ENCODE assay signal across 8 mouse cellular contexts in genomic region chr4:135686568-135686953, GRCm38 (mm10). TPM values are rescaled to one million over a fixed set of nuclear protein-coding genes. Genes with fewer than 3 reads are reported as not detected.
A peak's percentile ranks its signal among the peaks of the same experiment; 100 is the strongest.
DNase-seq lines count a peak whose midpoint lies in the region; ATAC-seq and TF ChIP-seq lines count a peak whose summit lies in the region.

No protein-coding gene starts in this region.

- no peaks in the 10 kb centered on the region for H3K36me3 ChIP-seq in heart, embryonic 12.5 days
- H3K36me3 ChIP-seq in heart, postnatal 0 days (replicated peaks; ENCODE audit: control insufficient read depth, insufficient read depth, low read length): no peaks in the 10 kb centered on the region

- H3K9me3 ChIP-seq in heart, embryonic 12.5 days (replicated peaks): no peaks in the 10 kb centered on the region
- H3K9me3 ChIP-seq in heart, postnatal 0 days (replicated peaks; ENCODE audit: control insufficient read depth, low read length): no peaks in the 10 kb centered on the region

- peaks cover 4% of the 10 kb centered on the region for H3K4me1 ChIP-seq in heart, embryonic 12.5 days (replicated peaks)
- H3K4me1 ChIP-seq in bone marrow, adult 2 months (ENCODE audit: control insufficient read depth, insufficient read depth, low read length): no peaks in the 10 kb centered on the region; the same call in 1 of the 2 replicates
- no peaks in the 10 kb centered on the region for H3K4me1 ChIP-seq in heart, postnatal 0 days (ENCODE audit: control insufficient read depth, insufficient read depth)

- WGBS in heart, embryonic 12.5 days: under 1% methylated on average over 21 of the region's 21 CpGs
- WGBS in bone marrow, adult 2 months: 2% methylated on average over 21 of the region's 21 CpGs
- 2% methylated on average over 21 of the region's 21 CpGs for WGBS in heart, postnatal 0 days

- no peak for DNase-seq in heart, postnatal 25 days (ENCODE audit: low spot score)
- DNase-seq in heart, postnatal 0 days (ENCODE audit: low spot score): peak; percentile 25
- DNase-seq in lung, postnatal 36 days: peak; percentile 18
- DNase-seq in ovary, postnatal 14 days (ENCODE audit: low spot score): no peak
- DNase-seq in frontal cortex, postnatal 10 days (ENCODE audit: low spot score in 2 of 2): no peak

- intact Hi-C loops in heart, postnatal 25 days (cut with DNase I): loop anchor here (2.0 kb wide), 1 partner anchor 22 kb away; no protein-coding TSS in a partner anchor

- no peak for TF ChIP-seq EP300 in heart, postnatal 0 days (IDR thresholded peaks at IDR 0.05; ENCODE audit: low read depth)

- no peak for TF ChIP-seq POLR2A in bone marrow, adult 2 months (IDR thresholded peaks at IDR 0.05; ENCODE audit: borderline replicate concordance, control insufficient read depth, low read depth, low read length)

- peak overlapping the region; percentile 76 for H3K4me3 ChIP-seq in heart, embryonic 12.5 days
- peak overlapping the region; percentile 85 for H3K4me3 ChIP-seq in bone marrow, adult 2 months (replicated peaks; ENCODE audit: control insufficient read depth, low read depth, low read length)
- H3K4me3 ChIP-seq in heart, postnatal 0 days (ENCODE audit: low read depth, low read length): peak overlapping the region; percentile 81

- H3K9ac ChIP-seq in heart, embryonic 12.5 days: peak overlapping the region; percentile 75
- H3K9ac ChIP-seq in heart, postnatal 0 days (replicated peaks; ENCODE audit: low read depth, low read length): peak overlapping the region; percentile 84

- no peak overlapping the region for H3K27ac ChIP-seq in heart, embryonic 12.5 days (ENCODE audit: poor library complexity, severe bottlenecking)
- peak overlapping the region; percentile 76 for H3K27ac ChIP-seq in bone marrow, adult 2 months (ENCODE audit: control insufficient read depth, insufficient read depth, low read depth, low read length, poor library complexity)
- H3K27ac ChIP-seq in heart, postnatal 0 days (ENCODE audit: low read depth): no peak overlapping the region

- no peak for TF ChIP-seq CTCF in bone marrow, adult 2 months (IDR thresholded peaks at IDR 0.05; ENCODE audit: control insufficient read depth, insufficient read depth, low read length)
- TF ChIP-seq CTCF in heart, postnatal 0 days (IDR thresholded peaks at IDR 0.05; ENCODE audit: low read depth): no peak

- peak overlapping the region; percentile 98 for H3K4me2 ChIP-seq in heart, embryonic 12.5 days
- H3K4me2 ChIP-seq in heart, postnatal 0 days (ENCODE audit: low read depth, low read length): peak overlapping the region; percentile 98

- ATAC-seq in heart, embryonic 12.5 days (ENCODE audit: insufficient number of reproducible peaks, low FRiP score): no peak
- peak; percentile 18; the same call in 1 of the 2 replicates for ATAC-seq in heart, postnatal 0 days (ENCODE audit: insufficient read depth, low read depth)
- ATAC-seq in activated CD4-positive, CD25-positive, alpha-beta regulatory T cell, adult 4 months: no peak

- H3K27me3 ChIP-seq in heart, embryonic 12.5 days (replicated peaks): peaks cover 52% of the 10 kb centered on the region
- peaks cover 5% of the 10 kb centered on the region; the same call in 1 of the 2 replicates for H3K27me3 ChIP-seq in heart, postnatal 0 days (ENCODE audit: control insufficient read depth, insufficient read depth, low read length)

RNA-seq across cellular contexts. Expression of gene Ifnlr1, which starts 0.5 kb away (rescaled TPM):
- polyA plus RNA-seq in heart, embryonic 12.5 days (2016; fragmentation: Nextera tagmentation; extraction: Ambion mirVana): 0.28 and 0.69 TPM in 2 replicates
- total RNA-seq in heart, postnatal 25 days (2021): 1 to 10 TPM; 2.8 TPM
- polyA plus RNA-seq in bone marrow, adult 2 months (2011; ENCODE audit: insufficient read depth, insufficient read length, low replicate concordance, missing spikeins): 3.2 and 7.3 TPM in 2 replicates
- total RNA-seq in heart, postnatal 0 days (2014; rRNA removed; ENCODE audit: low replicate concordance): 1.9 and 2.4 TPM in 2 replicates
- 0.77 and 1.0 TPM in 2 replicates for polyA plus RNA-seq in heart, postnatal 0 days (2015; fragmentation: Nextera tagmentation; extraction: Ambion mirVana)
- under 1 TPM in 1 of 2 experiments, not detected in 1; 0.08 TPM for polyA plus RNA-seq in activated CD4-positive, CD25-positive, alpha-beta regulatory T cell, adult 4 months (2017; shearing (Covaris generic))

RNA-seq across cellular contexts. Expression of gene Il22ra1, which starts 41.4 kb away (rescaled TPM):
- not detected in 2 replicates for polyA plus RNA-seq in heart, embryonic 12.5 days (2016; fragmentation: Nextera tagmentation; extraction: Ambion mirVana)
- total RNA-seq in heart, postnatal 25 days (2021): under 1 TPM; 0.13 to 0.28 TPM
- not detected in 2 replicates for polyA plus RNA-seq in bone marrow, adult 2 months (2011; ENCODE audit: insufficient read depth, insufficient read length, low replicate concordance, missing spikeins)
- total RNA-seq in heart, postnatal 0 days (2014; rRNA removed; ENCODE audit: low replicate concordance): not detected in 2 replicates
- not detected in 2 replicates for polyA plus RNA-seq in heart, postnatal 0 days (2015; fragmentation: Nextera tagmentation; extraction: Ambion mirVana)
- polyA plus RNA-seq in activated CD4-positive, CD25-positive, alpha-beta regulatory T cell, adult 4 months (2017; shearing (Covaris generic)): not detected

Comparison
In these comparisons a context has a peak if more than half of its experiments do, and no peak if none do; other contexts are left out.
1. DNase-seq: peak in heart, postnatal 0 days (single experiment) and lung, postnatal 36 days (single experiment); none in heart, postnatal 25 days (single experiment), ovary, postnatal 14 days (single experiment) and frontal cortex, postnatal 10 days (0 of 2).
2. Peak in every context shown above with its lines, with median percentiles within 50 percentile points of each other: H3K4me3 ChIP-seq.